Mouse (Mus musculus) urinary bladder, postnatal 14 days (tissue): ENCODE results near the gene Ica1.

Source experiments
- DNase-seq: peaks from one replicate; pipeline ENCODE4 v3.0.0; 2021; ENCODE audit warnings: low spot score

The Ica1 gene

DNA sequence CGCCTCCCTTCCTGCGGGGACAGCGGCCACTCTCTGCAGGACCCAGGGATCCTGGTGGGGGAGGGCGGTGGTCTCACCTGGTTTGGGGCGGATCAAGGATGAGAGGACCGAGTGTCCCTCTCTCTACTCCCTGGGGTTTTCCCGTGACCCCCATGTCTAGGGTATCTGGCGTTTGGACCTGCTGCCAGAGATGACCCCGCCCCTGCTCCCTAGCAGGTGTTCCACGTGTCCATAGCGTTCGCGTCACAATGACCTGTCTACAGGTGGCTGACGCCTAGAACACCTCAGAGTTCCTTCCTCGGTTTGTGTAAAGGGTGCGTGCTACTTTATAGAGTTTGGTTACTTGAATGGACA lies at the start of gene Ica1:
Ica1 (minus strand) TSS at position 193 of the 354 bp plus-strand sequence.
- DNase-seq: peak; percentile 41

DNA sequence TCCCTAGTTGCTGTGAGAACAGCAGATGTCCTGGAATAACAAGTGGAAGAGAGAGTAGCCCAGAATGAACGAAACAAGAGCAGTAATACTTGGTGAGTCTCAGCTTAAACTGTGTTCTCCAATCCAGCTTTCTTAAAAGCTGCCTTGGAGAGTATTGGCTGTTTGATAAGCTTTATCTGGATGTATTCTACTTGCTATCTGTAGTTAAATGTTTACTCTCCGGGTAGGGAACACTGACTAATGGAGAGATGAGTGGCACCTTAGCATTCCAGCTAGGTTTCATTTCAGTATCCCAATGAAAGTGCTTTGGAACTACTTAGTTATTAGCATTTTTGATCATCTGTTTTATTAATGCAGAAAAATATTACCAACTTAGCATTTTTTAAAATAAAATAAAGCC lies 41.6 kb upstream of the Ica1 start:
- DNase-seq: no peak

DNA sequence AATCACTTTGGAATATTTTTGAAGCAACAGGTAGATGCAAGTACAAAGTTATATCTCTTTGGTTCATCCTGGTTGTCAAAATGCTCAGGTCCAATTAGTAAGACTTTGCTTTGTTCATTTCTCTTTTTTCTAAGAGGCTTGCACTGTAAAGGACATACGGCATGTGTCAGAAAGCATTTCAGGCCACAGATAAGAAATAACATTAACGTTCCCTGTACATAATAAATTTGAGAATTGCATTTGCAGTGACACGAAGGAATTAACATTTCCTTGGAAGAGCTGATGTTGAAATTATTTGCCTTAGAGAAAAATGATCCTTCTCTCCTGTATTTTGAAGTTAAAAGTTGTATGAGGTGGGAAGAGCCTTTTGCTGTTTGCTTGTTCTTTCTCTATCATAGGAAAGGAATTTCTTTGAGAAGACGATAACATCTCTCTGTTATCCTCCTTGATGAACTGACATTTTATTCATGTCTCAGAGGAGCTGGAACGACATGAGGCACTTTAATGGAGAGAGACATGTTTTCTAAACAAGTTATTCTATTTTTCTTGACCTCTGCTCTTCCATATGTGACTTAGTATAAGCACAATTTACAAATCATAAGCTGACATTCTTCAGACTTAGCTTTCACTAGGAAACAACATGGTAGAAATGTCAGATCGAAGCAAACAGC lies 36.2 kb upstream of the Ica1 start:
- DNase-seq: no peak

DNA sequence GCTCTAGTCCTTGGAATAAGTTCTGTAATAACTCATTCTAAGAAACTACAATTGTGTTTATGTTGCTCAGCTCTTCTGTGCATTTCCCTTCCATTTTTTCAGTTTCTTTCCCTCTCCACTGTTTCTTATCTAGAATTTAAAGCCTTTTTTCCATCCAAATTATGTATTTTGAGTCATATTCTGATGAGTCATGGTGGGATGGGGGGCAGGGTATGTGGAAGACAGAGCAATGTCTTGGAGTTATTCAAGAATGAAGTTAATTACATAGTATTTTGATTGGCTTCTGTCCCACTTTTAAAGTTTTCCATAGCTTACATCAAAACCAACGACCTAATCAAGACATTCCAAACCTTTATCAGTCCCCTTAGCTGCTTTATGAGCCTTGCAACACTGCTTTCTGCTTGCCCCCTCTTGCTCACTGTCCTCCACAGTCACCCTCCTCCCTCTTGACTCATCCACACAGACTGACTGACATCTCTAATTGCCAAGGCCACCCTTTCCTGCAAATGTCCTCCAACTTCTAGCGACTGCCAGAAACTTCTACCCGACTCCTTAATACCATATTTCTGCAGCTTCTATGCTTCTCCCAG lies 24.4 kb upstream of the Ica1 start:
- DNase-seq: no peak

DNA sequence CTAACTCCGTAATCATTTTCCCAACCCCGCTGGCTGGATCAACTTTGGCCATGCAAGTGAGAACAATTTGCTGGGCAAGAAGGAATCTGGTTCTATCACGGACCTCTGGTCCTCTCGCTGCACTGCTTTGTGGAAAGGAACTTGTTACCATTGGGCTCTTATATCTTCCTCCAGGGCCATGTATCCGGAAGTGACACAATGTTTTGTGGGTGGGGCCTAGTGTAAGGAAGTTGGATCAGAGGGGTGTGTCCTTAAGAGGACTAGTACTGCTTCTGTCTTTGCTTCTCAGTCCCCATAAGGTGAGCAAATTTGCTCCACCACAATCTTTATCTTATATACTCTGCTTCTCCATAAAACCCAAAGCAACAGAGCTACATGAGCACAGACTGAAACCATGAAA lies 14.1 kb upstream of the Ica1 start:
- DNase-seq: no peak

DNA sequence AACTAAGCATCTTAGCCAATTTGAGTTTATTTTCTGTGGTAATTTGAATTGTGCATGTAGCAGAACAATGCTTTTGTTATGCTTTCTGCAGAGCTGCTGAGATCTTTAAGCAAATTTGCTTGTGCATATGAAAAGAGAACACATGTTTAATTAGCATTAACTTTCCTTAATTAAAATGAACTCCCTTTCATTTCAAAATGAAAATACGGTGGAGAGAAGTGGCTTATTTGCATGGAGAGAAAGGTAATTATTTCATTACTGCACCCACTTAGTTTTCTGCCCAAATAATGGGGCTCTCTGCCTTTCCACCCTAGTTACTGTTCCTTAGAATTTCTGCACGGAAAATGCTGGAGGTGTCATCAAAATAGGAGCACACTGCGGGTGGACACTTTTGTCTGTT lies 13.5 kb upstream of the Ica1 start:
- no peak for DNase-seq

- DNase-seq: no peak
Observed at GRCm38 (mm10) chr6:8780618-8781017, 2.3 kb upstream of the Ica1 start.

- DNase-seq: peak; percentile 67
Observed at GRCm38 (mm10) chr6:8777411-8778295, 635 bp downstream of the Ica1 start.

DNA sequence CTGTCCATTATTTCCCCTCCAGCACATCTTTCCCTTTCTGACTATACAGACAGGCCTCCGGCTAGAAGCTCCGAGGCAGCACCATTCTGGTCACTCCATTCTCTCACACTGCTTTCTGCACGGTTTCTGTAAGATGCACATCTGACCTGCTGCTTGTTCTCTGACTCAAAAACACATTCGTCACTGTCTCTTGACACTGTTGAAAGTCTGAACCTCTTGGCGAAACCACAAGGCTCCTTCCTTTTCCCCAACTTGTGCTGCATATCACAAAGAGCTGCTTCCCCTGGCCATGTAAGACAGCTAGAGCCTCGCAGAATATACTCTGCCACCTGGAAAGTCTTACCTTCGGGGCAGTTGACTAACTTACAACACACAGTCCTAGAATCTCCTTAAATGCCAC lies 6.7 kb downstream of the Ica1 start:
- DNase-seq: no peak

DNA sequence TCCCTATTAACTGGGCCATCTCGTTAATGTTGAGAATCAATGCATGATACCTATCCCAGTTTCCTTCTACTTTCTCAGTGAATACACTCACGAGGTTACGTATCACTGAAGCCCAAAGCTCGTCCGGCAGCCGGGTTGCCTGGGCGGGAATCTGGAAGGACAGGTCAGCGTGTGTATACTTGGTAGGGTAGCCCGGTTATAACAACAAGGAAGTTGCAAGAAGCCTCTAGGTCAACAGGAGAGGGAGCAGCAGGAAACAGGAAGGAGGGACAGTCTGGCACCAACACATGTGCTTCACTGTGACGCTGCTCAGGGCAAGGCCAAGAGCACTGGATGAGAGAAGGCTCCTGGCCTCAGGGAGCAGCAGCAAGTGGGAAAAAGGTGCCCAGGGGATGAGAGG lies 7.9 kb downstream of the Ica1 start:
- peak; percentile 41 for DNase-seq

DNA sequence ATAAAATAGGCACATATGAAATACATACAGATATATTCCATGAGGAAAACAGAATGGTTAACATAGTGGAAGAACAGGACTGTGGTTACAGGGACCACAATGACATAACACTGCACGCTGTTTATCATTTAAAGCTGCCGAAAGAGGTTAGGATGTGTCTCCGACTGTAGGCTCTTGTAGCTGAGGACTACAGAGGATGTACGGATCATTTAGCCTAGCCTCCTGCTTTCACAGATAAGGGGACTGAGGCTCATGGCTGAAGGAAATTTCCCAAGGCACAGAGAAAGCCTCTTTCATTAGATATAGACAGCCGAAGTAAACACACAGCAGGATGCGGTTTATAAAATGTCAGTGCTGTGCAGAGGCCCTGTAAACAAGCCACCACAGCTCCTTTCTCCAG lies 8.5 kb downstream of the Ica1 start:
- no peak for DNase-seq

DNA sequence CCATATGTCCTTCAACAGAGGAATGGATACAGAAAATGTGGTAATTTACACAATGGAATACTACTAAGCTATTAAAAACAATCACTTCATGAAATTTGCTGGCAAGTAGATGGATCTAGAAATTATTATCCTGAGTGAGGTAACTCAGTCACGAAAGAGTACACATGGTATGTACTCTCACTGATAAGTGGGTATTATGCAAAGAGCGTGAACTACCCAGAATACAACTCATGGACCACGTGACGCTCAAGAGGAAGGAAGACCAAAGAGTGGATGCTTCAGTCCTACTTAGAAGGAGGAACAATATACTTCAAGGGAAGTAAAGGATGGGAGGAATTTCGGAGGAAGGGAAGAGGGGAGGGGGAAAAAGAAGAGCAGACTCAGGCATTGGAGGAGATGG lies 11.6 kb downstream of the Ica1 start:
- no peak for DNase-seq

GRCm38 (mm10) chr6:8765801-8766200 lies 12.5 kb downstream of the Ica1 start:
- no peak for DNase-seq

DNA sequence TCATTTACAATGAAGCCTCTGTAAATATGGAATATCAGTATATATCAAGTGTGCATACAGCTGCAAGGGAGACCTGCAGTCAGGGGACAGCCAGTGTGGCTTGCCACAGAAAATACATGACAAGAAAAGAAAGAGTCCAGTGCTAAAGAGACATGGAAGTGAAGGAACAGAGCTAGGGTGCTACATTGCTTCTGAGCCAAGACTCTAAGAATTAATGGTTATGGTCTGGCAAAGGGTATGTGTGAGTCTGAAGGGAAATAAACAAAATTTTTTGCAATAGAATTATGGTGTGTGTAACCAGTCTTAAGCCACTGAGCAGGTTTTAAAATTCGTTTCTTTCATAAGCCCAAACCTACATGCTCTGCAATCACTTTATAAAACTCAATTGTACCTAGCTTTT lies 13.2 kb downstream of the Ica1 start:
- DNase-seq: no peak

DNA sequence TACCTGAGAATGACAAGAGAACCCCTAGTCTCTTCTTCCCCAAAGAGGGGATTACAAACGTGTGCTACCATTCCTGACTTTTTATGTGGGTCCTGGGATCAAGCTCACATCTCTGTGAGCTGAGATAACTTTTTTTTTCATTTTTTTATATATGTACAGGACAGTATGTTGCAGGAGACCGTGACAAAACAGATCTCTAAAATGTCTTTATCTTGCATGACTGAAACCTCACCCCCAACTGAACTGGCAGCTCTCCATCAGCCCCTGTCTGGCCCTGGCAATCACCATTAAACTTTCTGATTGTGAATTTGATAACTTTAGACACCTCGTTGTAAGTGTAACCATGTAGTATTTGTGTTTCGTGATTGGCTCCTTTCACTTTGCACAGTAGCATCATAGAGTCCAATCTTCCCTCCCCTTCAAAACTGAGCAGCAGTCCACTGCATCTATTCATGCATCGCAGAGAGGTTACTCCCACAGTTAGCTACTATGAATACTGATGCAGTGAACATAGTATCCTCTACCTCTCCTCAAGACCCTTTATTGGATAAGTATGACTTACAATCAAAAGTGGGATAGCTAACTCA lies 17.5 kb downstream of the Ica1 start:
- DNase-seq: no peak

DNA sequence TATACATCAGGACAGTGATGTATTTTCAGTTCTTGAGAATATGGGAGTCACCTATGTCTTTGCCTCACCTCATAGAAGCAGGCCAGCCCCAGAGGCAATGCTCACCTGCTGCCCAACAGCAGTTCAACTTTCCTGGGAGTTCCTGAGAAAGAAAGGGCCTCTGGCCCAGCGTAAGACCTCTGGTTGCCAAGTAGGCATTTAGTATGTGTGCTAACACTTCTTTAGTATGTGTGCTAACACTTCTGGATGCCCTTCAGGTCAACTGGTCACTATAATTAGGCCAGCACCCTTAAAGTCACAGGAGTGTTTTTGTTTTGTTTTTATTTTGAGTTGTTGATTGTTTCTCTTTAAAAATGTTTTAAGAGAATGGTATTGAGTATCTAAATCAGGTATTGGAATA lies 18.4 kb downstream of the Ica1 start:
- DNase-seq: no peak

DNA sequence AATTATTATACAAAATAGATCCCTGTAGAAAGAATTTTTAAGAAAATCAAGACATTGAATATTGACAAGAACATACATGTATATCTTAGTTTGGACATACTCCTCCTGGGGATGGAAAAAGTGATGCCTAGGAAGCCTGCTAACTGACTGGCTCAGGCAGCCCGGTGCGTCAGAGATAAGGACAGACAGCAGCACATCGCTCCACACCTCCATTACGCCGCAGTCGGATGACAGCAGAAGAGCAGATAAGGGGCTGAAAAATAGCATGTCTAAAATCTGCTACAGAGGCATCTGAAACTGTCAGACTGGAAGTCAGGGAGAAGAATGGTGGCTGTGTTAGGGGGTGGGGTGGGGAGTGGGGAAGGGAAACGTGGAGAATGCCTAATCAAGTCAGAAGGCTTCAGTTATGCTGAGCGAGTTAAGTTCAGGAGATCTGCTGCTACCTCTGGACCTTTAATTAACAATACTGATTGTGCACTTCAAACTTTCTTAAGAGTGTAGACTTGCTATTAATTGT lies 22.5 kb downstream of the Ica1 start:
- DNase-seq: no peak

DNA sequence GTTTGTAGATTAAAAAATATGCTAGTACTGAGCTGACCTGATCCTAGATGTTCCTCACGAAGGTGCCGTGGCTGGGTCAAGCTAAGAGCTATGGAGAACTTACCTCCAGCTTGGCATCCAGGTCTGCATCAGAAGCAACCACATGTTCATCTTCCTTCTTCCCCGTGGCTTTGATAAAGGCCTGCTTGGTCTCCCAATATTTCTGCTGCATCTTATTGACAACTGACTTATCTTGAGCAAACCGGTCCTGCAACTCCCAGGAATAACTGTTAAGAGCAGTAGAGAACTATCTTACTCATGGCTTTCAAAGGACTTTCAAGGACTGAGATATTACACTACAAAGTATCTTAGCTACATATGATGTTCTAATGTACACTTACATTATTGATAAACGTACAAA lies 23.8 kb downstream of the Ica1 start:
- no peak for DNase-seq

- no peak for DNase-seq
Observed at GRCm38 (mm10) chr6:8753723-8754036, 24.6 kb downstream of the Ica1 start.

GRCm38 (mm10) chr6:8752984-8753722 lies 25.1 kb downstream of the Ica1 start:
- DNase-seq: peak; percentile 44

DNA sequence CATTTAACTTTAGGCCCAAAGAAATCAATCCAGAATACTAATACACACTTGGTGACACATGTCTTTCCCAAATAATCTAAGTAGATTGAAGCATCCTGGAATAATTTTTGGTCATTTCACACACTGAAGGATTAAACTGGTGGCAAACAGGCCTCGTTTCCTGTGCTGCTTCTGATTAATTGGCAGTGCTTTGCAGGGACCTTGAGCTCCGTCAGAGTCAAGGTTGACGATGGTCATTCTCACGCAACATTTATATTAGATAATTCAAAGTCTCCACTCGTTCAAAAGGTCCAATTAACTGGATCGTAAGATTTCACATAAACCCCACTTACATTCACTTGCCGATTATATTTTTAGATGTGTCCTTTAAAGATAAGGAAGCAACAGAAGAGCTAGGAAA lies 33.4 kb downstream of the Ica1 start:
- DNase-seq: no peak

- no peak for DNase-seq
Observed at GRCm38 (mm10) chr6:8744273-8744785, 34.0 kb downstream of the Ica1 start.
